Mouse (Mus musculus): ENCODE data around the gene Gm10959.

Gene Gm10959

DNA sequence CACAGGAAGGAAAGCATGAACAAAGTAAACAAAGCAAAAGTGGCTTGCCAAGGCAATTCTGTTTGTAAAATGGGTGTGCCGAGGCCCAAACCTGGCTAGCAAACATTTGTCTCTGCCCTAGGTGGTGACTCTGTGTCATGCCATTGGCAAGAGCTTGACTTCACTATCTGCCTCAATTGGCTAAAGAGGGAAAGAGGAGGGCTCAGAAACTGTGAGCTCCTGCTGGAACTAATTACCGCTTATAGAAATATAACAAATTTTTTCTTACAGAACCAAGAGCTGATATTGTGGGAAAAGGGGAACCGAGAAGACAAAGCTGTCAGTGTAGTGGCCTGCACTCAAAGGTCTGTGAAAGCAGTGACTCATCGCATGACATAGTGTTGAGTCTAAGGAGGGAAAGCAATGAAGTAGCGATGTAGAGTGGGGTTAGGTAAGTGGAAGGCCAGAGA, 30.8 kb downstream of the Gm10959 start:
- DNase-seq, result no peak

DNA sequence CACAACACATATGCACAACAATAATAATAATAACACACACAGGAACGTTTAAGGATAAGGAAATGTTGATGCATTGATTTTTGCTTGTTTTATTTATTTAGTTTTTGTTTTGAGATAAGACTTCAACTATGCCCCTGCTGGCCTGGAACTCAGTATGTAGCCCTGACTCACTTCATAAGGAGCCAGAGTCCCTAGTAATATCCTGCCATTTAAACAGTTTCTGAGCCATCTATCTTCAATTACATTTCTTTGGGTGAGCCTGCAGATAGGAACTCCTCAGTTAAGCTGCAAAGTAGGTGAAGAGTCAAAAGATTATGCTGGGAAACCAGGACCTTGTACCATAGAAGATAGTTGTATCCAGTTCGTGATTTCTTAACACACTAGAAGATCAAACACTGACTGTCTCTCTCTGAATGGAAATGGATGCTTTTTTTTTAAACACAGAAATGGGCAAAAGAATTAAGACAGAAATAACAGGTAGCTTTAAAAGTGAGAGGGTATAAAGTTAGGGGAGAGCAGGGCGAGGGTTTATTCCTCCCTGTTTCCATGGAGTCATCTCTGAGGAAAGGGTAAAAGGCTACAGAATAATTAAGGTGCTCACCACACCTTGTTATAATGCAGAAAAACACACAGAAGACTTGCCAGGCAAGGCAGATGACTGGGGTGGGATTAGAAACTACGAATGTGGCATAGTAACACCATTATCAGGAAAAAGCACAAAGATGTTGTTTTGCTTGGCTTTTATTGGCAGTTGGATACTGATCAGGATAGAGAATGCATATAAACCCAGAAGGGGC, 31.5 kb downstream of the Gm10959 start:
- DNase-seq, result no peak

DNA sequence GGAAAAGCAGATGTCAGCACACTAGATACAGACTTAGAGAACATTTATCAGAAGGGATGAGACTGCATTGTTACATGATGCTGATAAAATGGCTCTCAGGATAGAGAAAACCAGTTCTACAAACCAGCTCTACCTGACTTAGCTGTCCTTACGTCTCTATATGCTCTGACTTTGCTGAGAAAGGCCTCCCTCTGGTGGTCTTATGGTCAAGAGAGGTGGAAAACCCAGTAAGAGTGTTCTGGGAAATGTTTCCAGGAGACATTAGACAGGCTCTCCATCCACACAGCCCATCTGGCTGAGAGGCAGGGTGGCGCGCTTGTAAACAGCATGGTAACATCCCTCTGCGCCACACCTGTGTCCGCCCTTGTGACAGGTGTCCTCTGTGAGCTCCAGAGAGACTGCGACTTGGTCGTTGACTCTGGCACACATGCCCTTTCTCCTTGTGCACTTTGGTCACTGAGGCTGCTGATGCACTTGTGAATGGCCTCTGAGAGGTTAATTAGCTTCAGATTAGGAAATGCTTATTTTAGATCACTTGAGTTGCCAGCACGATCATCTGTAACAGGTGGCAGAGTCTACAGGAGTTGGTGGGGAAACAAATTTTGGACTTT, 40.4 kb downstream of the Gm10959 start:
- DNase-seq, result no peak

DNA sequence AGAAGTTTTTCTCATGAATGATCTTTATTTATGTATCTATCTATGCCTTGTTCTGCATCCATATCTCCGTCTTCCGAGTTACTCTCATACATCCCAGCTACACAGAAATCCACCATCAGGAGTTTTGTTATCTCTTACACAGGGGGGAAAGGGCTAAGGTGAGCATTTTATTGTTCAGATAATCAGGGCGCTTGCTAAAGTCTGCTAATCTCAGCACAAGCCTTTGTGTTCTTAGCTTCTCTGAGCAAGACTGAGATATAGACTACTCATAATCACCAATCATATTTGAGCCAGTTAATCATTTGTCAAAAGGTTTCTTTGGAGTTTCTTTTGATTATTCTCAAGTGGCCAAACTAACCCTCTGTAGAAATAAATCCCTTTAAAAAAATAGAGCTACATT, 41.6 kb downstream of the Gm10959 start:
- DNase-seq, result no peak

DNA sequence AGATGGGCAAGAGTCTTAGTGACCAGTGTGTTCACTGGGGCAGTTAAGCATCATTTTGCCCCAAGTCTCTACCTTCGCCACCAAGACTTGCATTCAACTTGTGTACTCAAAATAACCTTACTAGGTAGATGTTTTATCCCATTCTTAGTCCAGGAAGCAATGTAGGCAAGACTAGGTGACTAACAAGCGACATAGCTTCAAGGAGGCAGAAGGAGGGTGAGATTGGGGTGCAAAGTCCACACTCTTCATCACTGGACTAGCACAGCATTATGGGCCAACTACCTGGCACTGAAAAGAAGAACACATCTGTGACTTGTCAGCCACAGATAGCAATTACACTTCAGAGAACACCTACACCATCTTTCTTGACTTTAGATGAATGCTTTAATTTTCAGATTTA, 42.3 kb downstream of the Gm10959 start:
- no peak for DNase-seq

DNA sequence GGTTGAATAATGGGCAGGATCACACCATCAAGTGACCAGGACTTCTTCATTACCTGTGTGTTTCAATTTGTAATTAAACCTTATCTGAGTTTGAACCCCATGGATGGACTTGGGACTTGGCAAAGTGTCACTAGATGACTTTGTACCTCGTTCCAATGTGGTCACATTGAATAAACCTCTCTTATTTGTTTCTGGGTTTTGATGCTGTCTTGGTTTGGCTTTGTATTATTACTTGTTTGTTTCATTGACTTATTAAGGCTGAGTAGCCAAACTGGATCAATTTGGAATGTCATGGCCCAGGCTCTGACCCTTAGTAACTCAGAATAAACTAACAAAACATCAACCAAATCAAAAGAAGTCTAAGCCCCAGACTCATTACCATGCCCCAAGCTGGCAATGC, 47.6 kb downstream of the Gm10959 start:
- DNase-seq, result no peak

DNA sequence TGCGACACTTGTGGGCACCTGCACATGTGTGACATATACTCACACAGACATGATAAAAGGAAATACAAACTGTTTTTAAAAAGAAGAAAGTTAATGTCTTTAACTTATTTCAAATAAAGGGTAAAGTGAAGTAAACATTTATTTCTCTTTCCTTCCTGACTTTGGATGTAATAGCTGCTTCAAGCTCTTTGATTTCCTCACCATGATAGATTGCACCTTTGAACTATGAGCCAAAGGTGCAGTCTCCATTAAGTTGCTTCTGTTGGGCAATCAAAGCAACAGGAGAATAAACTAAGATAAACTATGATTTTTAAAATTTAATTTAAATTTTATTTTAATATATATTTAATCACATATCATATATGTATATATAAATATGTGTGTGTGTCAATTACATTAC, 50.9 kb downstream of the Gm10959 start:
- no peak for DNase-seq

DNA sequence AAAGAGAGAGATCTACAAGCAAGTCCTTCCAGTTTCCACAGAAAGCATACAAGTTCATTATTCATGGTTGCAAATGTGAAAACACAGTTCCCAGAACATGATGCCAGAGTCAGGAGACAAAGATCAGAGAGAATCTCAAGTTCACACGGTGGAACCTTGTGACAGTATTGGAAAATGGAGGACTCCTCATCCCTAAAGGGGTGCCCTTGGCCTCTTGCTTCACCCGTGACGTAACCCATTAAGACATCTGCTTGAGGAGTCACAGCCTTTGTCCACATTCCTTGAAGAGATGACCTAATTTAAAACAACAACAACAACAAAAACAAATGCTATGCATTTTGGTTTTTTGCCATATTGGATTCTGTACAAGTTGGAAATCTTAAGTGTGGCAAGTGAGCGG, 54.1 kb downstream of the Gm10959 start:
- DNase-seq, result no peak

All from kidney, adult 18-20 months (tissue).